Mouse (Mus musculus): Measurements from ENCODE around the gene Dnaja2. TPM values are rescaled to one million over a fixed set of nuclear protein-coding genes. Genes with fewer than 3 reads are reported as not detected.

Dnaja2 gene
- total RNA-seq (2012; rRNA removed): 103 and 158 TPM in 2 replicates

- H3K9me3 ChIP-seq (ENCODE audit: control insufficient read depth, insufficient read depth, low read depth, low read length): no peaks in the 10 kb centered on the region
- H3K9ac ChIP-seq (ENCODE audit: insufficient read depth, low read depth, low read length, poor library complexity, severe bottlenecking): peak within 1 kb of the TSS; percentile 100
- peak within 1 kb of the TSS; percentile 75 to 100 for H3K4me3 ChIP-seq (ENCODE audit: insufficient read depth in 1 of 2, low read depth in 1 of 2, low read length in 2 of 2, poor library complexity in 1 of 2, severe bottlenecking in 1 of 2)
- peak; percentile 65 for DNase-seq (ENCODE audit: low read depth, low spot score)
- H3K36me3 ChIP-seq (ENCODE audit: control insufficient read depth, insufficient read depth, low read length, poor library complexity, severe bottlenecking): peaks cover 11% of the 10 kb centered on the region
- in situ Hi-C loops (cut with MboI; ENCODE audit: low sequenced_read_pairs in 2 of 2, unreplicated experiment in 2 of 2): no loop called here
- peaks cover 2 to 3% of the 10 kb centered on the region in 2 experiments; a peak in 2 of 4 replicates for H3K4me1 ChIP-seq (ENCODE audit: control insufficient read depth in 2 of 2, insufficient read depth in 2 of 2, low read length in 2 of 2, poor library complexity in 1 of 2)
- peak within 1 kb of the TSS; percentile 98 for H3K27ac ChIP-seq (ENCODE audit: insufficient read depth, low read depth, low read length, poor library complexity, severe bottlenecking)
- TF ChIP-seq MAFK (IDR thresholded peaks at IDR 0.05; ENCODE audit: insufficient read depth, low read depth, low read length): no peak
- TF ChIP-seq ZC3H11A (IDR thresholded peaks at IDR 0.05; ENCODE audit: borderline replicate concordance, low read depth, low read length): no peak
- TF ChIP-seq HCFC1 (IDR thresholded peaks at IDR 0.05; ENCODE audit: borderline replicate concordance, insufficient read depth, low read length): peak; percentile 79; the same call in 1 of the 2 replicates
- TF ChIP-seq ZNF384 (IDR thresholded peaks at IDR 0.05; ENCODE audit: low read depth, low read length): no peak
- TF ChIP-seq CHD2 (IDR thresholded peaks at IDR 0.05; ENCODE audit: low read depth, low read length): peak; percentile 24; the same call in 1 of the 2 replicates
Observed at GRCm38 (mm10) chr8:85555181-85556145, at the start of gene Dnaja2. Dnaja2 (minus strand) TSS chr8:85555344.

- H3K4me1 ChIP-seq (ENCODE audit: control insufficient read depth in 2 of 2, insufficient read depth in 2 of 2, low read length in 2 of 2, poor library complexity in 1 of 2): no peaks in the 10 kb centered on the region
- in situ Hi-C loops (cut with MboI; ENCODE audit: low sequenced_read_pairs in 2 of 2, unreplicated experiment in 2 of 2): no loop called here
- no peaks in the 10 kb centered on the region for H3K36me3 ChIP-seq (ENCODE audit: control insufficient read depth, insufficient read depth, low read length, poor library complexity, severe bottlenecking)
- DNase-seq (ENCODE audit: low read depth, low spot score): no peak
- no peaks in the 10 kb centered on the region for H3K9me3 ChIP-seq (ENCODE audit: control insufficient read depth, insufficient read depth, low read depth, low read length)
- H3K27ac ChIP-seq (ENCODE audit: insufficient read depth, low read depth, low read length, poor library complexity, severe bottlenecking): no peak overlapping the region
- no peak overlapping the region for H3K4me3 ChIP-seq (ENCODE audit: insufficient read depth in 1 of 2, low read depth in 1 of 2, low read length in 2 of 2, poor library complexity in 1 of 2, severe bottlenecking in 1 of 2)
- H3K9ac ChIP-seq (ENCODE audit: insufficient read depth, low read depth, low read length, poor library complexity, severe bottlenecking): no peak overlapping the region
- TF ChIP-seq CHD2 (IDR thresholded peaks at IDR 0.05; ENCODE audit: low read depth, low read length) (no peak), HCFC1 (IDR thresholded peaks at IDR 0.05; ENCODE audit: borderline replicate concordance, insufficient read depth, low read length) (no peak), ZC3H11A (IDR thresholded peaks at IDR 0.05; ENCODE audit: borderline replicate concordance, low read depth, low read length) (no peak), MAFK (IDR thresholded peaks at IDR 0.05; ENCODE audit: insufficient read depth, low read depth, low read length) (no peak), ZNF384 (IDR thresholded peaks at IDR 0.05; ENCODE audit: low read depth, low read length) (no peak)
Observed at GRCm38 (mm10) chr8:85604201-85604600, 49.1 kb upstream of the Dnaja2 start.

GRCm38 (mm10) chr8:85603203-85603895, 48.2 kb upstream of the Dnaja2 start:
- TF ChIP-seq ZNF384 (IDR thresholded peaks at IDR 0.05; ENCODE audit: low read depth, low read length) (no peak), MAFK (IDR thresholded peaks at IDR 0.05; ENCODE audit: insufficient read depth, low read depth, low read length) (no peak), CHD2 (IDR thresholded peaks at IDR 0.05; ENCODE audit: low read depth, low read length) (no peak), HCFC1 (IDR thresholded peaks at IDR 0.05; ENCODE audit: borderline replicate concordance, insufficient read depth, low read length) (no peak), ZC3H11A (IDR thresholded peaks at IDR 0.05; ENCODE audit: borderline replicate concordance, low read depth, low read length) (no peak)
- H3K4me3 ChIP-seq (ENCODE audit: insufficient read depth in 1 of 2, low read depth in 1 of 2, low read length in 2 of 2, poor library complexity in 1 of 2, severe bottlenecking in 1 of 2): no peak overlapping the region
- no peaks in the 10 kb centered on the region for H3K9me3 ChIP-seq (ENCODE audit: control insufficient read depth, insufficient read depth, low read depth, low read length)
- DNase-seq (ENCODE audit: low read depth, low spot score): no peak
- H3K9ac ChIP-seq (ENCODE audit: insufficient read depth, low read depth, low read length, poor library complexity, severe bottlenecking): no peak overlapping the region
- H3K36me3 ChIP-seq (ENCODE audit: control insufficient read depth, insufficient read depth, low read length, poor library complexity, severe bottlenecking): no peaks in the 10 kb centered on the region
- in situ Hi-C loops (cut with MboI; ENCODE audit: low sequenced_read_pairs in 2 of 2, unreplicated experiment in 2 of 2): no loop called here
- no peak overlapping the region for H3K27ac ChIP-seq (ENCODE audit: insufficient read depth, low read depth, low read length, poor library complexity, severe bottlenecking)
- no peaks in the 10 kb centered on the region for H3K4me1 ChIP-seq (ENCODE audit: control insufficient read depth in 2 of 2, insufficient read depth in 2 of 2, low read length in 2 of 2, poor library complexity in 1 of 2)

GRCm38 (mm10) chr8:85602737-85603136, 47.6 kb upstream of the Dnaja2 start:
- Histone ChIP-seq H3K9ac (ENCODE audit: insufficient read depth, low read depth, low read length, poor library complexity, severe bottlenecking) (no peak overlapping the region), H3K36me3 (ENCODE audit: control insufficient read depth, insufficient read depth, low read length, poor library complexity, severe bottlenecking) (no peaks in the 10 kb centered on the region), H3K9me3 (ENCODE audit: control insufficient read depth, insufficient read depth, low read depth, low read length) (no peaks in the 10 kb centered on the region), H3K4me3 (ENCODE audit: insufficient read depth in 1 of 2, low read depth in 1 of 2, low read length in 2 of 2, poor library complexity in 1 of 2, severe bottlenecking in 1 of 2) (no peak overlapping the region), H3K27ac (ENCODE audit: insufficient read depth, low read depth, low read length, poor library complexity, severe bottlenecking) (no peak overlapping the region), H3K4me1 (ENCODE audit: control insufficient read depth in 2 of 2, insufficient read depth in 2 of 2, low read length in 2 of 2, poor library complexity in 1 of 2) (peaks cover 0 to 5% of the 10 kb centered on the region in 2 experiments; a peak in 1 of 4 replicates)
- no peak for TF ChIP-seq CHD2 (IDR thresholded peaks at IDR 0.05; ENCODE audit: low read depth, low read length)
- TF ChIP-seq ZC3H11A (IDR thresholded peaks at IDR 0.05; ENCODE audit: borderline replicate concordance, low read depth, low read length): no peak
- no peak for TF ChIP-seq ZNF384 (IDR thresholded peaks at IDR 0.05; ENCODE audit: low read depth, low read length)
- TF ChIP-seq HCFC1 (IDR thresholded peaks at IDR 0.05; ENCODE audit: borderline replicate concordance, insufficient read depth, low read length): no peak
- no peak for TF ChIP-seq MAFK (IDR thresholded peaks at IDR 0.05; ENCODE audit: insufficient read depth, low read depth, low read length)
- DNase-seq (ENCODE audit: low read depth, low spot score): no peak
- in situ Hi-C loops (cut with MboI; ENCODE audit: low sequenced_read_pairs in 2 of 2, unreplicated experiment in 2 of 2): no loop called here

Data from ES-E14 (cell line).